Mouse (Mus musculus) gastrocnemius, adult 2 months (tissue): ENCODE measurements around the gene Sp2. TPM values are rescaled to one million over a fixed set of nuclear protein-coding genes. Genes with fewer than 3 reads are reported as not detected.

ENCODE experiments used
- DNase-seq: peaks from one replicate; pipeline ENCODE4 v3.0.0; 2022
- H3K27ac ChIP-seq: fragments of 200-600 bp; 2 replicates; pipeline ENCODE4 v1.8.1; 2022; ENCODE audit warnings: mild to moderate bottlenecking
- H3K4me3 ChIP-seq: fragments of 200-600 bp; 2 replicates; pipeline ENCODE4 v1.8.1; 2022; ENCODE audit warnings: mild to moderate bottlenecking, moderate library complexity
- CTCF ChIP-seq: fragments of 200-600 bp; IDR thresholded peaks from 2 replicates; pipeline ENCODE4 v1.8.1; 2022; ENCODE audit warnings: antibody characterized with exemption, mild to moderate bottlenecking, moderate library complexity
- intact Hi-C: fragments of 180-260 bp; cut with DNase I; formaldehyde crosslinking; loops from one replicate; pipeline ENCODE4 v1.15.1; 2025
- total RNA-seq, 2 experiments: library from RNA; stranded (reverse); gene quantifications; 2 replicates each; pipeline ENCODE4 v1.2.3; 2021

The Sp2 gene
- total RNA-seq, 2 experiments from 2014 or later, result 10.4 to 11.0 TPM

DNA sequence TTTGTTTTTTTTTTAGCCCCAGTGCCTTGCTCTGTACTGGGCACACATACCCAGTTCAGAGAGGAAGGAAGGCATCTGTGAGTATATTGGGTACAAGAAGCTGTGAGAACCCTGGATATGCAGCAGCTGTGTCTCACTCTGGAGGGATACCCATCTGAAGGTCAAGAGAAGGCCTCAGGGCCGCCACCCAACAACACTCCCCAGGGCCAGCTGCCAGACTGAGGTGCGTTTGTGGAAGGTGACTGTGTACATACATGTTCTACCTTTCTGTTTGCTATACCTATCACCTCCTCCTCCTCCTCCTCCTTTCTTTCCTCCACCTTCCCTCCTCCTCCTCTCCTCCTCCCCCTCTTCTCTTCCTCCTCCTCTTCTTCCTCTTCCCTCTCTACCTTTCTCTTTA, 54.7 kb downstream of the Sp2 start, which contains the start of gene Prr15l:
Gene Prr15l (plus strand): TSS at position 17 of the 400 bp plus-strand sequence.
- intact Hi-C loops, result no loop called here

DNA sequence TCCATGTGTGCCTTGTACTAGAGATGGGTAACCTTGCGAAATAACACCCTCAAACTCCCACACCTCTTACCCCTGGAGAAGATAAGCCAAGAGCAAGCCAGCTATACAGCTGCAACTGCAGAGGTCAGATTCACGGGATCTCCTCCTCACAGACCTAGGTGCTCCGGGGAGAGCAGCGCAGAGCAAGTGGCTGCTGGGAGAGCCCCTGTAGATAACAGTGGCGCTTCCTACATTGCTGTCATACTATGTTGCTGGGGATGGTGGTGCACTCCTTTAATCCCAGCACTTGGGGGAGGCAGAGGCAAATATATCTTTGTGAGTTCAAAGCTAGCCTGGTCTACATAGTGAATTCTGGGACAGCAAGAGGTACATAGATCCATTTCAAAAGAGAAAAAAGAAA, 56.2 kb downstream of the Sp2 start:
- Histone ChIP-seq H3K4me3 (no peak overlapping the region), H3K27ac (no peak overlapping the region)
- DNase-seq, result no peak
- TF ChIP-seq CTCF, result no peak
- intact Hi-C loops, result no loop called here

More for the DNA sequence above, 54.7 kb downstream of the Sp2 start, which contains the start of gene Prr15l:
- TF ChIP-seq CTCF, result no peak
- H3K4me3 ChIP-seq, result no peak within 1 kb of the TSS
- DNase-seq, result no peak
- no peak within 1 kb of the TSS for H3K27ac ChIP-seq

DNA sequence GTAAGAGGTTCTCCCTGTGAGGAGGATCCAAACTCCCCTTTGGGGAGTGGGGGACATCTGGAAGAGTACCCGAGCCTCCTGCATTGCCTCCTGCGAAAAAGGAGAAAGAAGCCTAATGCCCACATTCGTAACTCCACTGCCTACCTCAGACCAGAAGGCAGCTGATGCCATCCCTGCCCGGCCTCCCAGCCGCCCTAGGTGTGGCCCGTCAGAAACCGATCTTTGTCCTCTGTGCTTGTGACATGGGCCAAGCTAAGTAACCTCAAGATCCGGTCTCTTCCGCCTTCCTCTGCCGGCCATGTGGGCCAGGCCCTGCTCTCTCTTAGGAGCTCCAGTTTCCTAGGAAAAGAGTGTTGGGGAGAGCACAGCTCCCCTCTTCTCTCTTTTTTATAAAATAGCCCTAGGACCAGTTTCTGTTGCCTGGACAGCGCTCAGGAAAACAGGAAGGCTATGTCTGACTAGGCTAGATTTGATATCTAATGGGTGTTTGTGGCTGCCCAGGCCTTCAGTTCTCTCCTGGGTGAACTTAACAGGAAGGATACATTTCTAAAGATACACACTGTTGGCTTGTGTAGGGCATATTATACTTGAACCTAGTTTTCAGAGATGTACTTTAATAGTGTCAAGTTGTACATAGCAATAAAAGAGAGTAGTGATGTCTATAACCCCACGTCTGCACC, 57.1 kb downstream of the Sp2 start:
- Histone ChIP-seq H3K4me3 (no peak overlapping the region), H3K27ac (no peak overlapping the region)
- intact Hi-C loops, result no loop called here
- TF ChIP-seq CTCF, result no peak
- no peak for DNase-seq

DNA sequence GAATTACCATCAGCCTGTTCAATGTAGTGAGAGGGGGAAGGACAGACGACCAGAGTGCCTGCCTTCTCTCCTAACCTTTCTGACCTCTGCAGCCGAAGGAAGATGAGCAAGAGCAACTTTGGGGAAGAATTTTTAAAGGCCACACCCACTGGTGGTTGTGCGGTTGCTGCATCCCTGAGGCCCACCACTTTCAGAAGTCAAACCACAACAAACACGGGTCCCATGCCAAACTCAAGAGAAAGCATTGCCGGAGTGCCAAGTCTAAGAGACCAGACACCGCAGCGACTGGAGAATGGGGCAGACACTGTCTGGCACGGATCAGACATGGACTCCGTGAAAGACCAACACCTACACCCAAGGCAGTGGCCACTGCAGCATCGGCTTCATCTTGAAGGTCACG, 57.9 kb downstream of the Sp2 start:
- intact Hi-C loops, result no loop called here
- no peak for DNase-seq
- no peak for TF ChIP-seq CTCF
- Histone ChIP-seq H3K4me3 (no peak overlapping the region), H3K27ac (no peak overlapping the region)

DNA sequence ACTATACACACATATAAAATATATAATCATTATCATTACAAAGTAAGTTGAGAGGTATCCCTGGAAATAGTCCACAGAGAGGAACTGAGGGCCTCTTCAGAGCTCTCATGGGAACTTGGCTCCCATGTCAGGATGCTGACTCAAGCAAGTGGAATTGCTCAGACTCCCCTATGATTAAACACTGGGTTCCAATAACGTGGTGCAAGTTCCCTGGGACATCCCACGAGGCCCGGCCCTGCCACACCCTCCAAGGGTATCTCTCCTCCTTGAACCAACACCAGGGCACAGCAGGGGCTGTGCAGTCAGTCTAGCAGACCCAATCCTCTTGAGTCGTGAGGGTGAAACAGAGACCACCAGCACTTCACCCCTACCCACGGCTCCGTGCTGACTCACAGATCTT, 63.8 kb downstream of the Sp2 start:
- no peak for TF ChIP-seq CTCF
- Histone ChIP-seq H3K27ac (no peak overlapping the region), H3K4me3 (no peak overlapping the region)
- peak; percentile 10 for DNase-seq
- intact Hi-C loops, result no loop called here

DNA sequence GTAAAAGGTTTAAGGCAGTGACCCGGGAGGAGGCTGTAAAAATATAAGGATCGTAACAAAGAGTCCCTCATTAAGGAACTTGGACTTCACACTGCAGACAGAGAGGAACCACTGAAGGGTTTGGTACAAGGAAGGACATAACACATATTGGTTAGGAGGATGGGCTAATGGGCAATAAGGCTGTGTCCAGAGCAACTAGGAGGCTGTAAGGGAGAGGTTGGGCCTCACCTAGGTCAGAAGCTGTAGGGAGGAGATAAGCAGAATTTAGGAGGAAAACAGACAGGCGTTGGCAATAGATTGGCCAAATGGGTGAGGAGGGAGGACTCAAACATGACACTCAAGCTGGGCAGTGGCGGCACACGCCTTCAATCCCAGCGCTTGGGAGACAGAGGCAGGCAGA, 65.3 kb downstream of the Sp2 start:
- no peak overlapping the region for H3K27ac ChIP-seq
- intact Hi-C loops, result loop anchor here (2.0 kb wide), 1 partner anchor 107 kb away; no protein-coding TSS in a partner anchor

DNA sequence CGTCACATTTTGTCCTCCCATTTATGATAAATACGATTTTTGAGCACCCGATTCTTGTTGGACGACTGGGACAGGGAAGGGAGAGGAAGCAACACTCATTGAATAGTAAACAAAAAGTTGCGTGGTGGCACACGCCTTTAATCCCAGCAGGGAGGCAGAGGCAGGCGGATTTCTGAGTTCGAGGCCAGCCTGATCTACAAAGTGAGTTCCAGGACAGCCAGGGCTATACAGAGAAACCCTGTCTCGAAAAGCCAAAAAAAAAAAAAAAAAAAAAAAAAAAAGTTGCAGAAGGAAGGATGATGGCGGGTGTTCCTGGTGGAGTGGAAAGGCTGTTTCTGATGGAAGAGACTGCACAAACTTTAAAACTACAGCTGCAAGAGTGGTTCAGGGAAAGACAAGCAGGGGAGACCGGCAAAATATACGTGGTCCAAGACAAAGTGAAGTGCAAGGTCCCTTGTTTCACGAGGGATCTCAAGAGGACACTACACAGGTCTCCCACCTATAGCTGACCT, 65.8 kb downstream of the Sp2 start:
- Histone ChIP-seq H3K4me3 (peak overlapping the region; percentile 88), H3K27ac (peak overlapping the region; percentile 90)
- TF ChIP-seq CTCF, result no peak
- intact Hi-C loops, result loop anchor here (1.0 to 2.0 kb wide), 2 partner anchors 46 to 108 kb away; no protein-coding TSS in a partner anchor
- no peak for DNase-seq

More for the DNA sequence above, 65.3 kb downstream of the Sp2 start:
- H3K4me3 ChIP-seq, result no peak overlapping the region
- TF ChIP-seq CTCF, result no peak
- DNase-seq, result no peak

DNA sequence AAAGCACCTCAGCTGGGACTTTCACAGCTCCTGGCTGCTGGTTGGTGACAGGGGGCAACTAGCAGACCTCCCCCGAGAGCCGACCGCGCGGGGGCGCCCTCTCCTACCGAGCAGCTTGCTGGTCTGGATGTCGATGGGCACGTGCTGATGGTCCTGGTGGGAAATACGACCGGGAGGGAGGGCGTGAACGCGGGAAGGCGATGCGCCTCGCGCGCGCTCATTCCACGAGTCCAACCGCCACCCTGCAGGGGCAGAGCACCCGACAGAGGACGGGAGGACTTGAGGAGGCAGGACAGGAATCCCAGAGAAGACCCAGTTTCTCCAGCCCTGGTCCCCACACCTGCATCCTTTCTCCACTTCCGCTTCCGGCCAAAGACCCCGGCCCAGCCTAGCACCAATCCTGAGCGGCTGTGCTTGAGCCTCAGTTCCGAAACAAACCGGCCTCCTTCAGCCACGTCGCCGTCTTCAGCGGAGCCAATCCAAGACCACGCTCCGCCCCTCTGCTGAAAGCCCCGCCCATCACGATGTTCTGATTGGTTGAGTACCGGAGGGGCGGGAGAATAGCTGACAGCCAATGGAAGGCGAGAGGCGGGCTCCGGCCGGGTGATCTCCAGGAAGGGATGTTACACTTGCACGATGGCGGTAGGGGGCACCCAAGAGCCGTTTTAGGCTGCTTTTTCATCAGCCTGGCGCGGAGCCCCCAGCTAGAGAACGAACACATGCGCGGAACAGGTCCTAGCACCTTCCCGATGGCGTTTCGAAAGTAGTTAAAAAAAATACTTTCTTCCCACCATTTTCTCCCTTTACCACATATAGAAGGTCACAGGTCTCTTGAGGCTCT, 66.5 kb downstream of the Sp2 start, which contains the start of gene Cdk5rap3:
Gene Cdk5rap3 (minus strand): TSS at position 453 of the 841 bp plus-strand sequence.
- Histone ChIP-seq H3K4me3 (peak within 1 kb of the TSS; percentile 88), H3K27ac (peak within 1 kb of the TSS; percentile 96)
- DNase-seq, result peak; percentile 99
- peak; percentile 88 for TF ChIP-seq CTCF
- intact Hi-C loops, result loop anchor here (1.0 to 2.0 kb wide), 2 partner anchors 47 to 109 kb away; no protein-coding TSS in a partner anchor

DNA sequence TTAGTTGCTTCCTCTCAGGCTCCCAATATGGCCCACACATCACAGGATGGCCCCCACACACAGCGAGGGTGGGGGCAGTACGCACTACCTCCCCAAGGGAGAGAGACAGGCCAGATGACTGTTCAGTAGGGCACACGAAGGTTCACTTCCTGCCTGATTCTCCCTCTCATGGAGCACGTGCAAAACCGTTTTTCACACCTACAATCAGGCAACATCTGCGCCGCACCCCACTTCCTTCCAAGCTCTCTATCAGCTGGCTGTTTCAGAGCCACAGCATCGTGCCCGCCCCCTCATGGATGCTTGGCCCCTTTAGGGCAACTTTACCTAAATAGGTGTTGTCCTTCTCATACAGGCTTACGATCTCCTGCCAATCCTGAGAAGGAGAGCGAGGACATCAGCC, 70.1 kb downstream of the Sp2 start:
- H3K27ac ChIP-seq, result no peak overlapping the region

DNA sequence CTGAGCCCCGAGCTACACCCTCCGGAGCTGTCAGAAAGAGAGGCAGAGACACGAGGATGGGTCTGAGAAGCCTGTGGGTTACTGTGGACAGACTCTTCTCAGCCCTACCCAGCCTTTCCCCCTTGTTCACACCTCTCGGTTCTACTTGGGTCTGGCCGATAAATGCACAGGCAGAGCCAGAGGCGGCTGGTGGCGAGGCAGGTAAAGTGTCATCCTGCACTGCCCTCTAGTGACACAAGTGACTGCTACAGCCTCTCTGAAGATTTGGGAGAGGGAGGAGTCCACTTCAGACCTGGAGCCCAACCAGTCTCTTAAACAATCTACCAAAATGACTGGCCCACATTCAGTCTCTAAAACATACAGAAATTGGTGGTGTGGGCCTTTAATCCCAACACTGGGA, 72.8 kb downstream of the Sp2 start:
- H3K4me3 ChIP-seq, result no peak overlapping the region
- no peak overlapping the region for H3K27ac ChIP-seq
- peak; percentile 84 for DNase-seq
- intact Hi-C loops, result loop anchor here (1.0 kb wide), 1 partner anchor 43 kb away; no protein-coding TSS in a partner anchor
- peak; percentile 94; the same call in 1 of the 2 replicates for TF ChIP-seq CTCF

More for the DNA sequence above, 70.1 kb downstream of the Sp2 start:
- no peak overlapping the region for H3K4me3 ChIP-seq
- TF ChIP-seq CTCF, result no peak
- DNase-seq, result no peak
- intact Hi-C loops, result no loop called here

DNA sequence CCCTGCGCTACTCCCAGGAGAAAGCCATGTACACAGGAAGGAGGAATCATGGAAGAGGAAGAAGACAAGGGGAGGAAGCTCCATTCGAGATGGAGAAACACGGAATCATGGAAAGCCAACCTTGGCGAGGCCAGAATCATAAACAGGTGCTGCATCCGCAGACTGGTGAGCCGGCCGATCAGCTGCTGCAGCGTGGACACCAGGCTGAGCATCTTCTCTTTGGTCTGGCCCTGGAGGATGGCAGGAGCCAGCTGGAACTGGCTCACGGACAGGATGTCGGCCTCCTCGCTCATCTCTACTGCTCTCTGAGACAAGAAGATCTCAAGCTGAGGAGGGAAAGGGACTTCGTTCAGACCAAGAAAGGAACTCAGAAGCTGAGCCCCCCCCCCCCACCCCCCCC, 74.2 kb downstream of the Sp2 start:
- TF ChIP-seq CTCF, result no peak
- DNase-seq, result no peak
- peak overlapping the region; percentile 98; the same call in 1 of the 2 replicates for H3K27ac ChIP-seq
- no peak overlapping the region for H3K4me3 ChIP-seq
- intact Hi-C loops, result loop anchor here (5.0 kb wide), 1 partner anchor 146 kb away; no protein-coding TSS in a partner anchor

DNA sequence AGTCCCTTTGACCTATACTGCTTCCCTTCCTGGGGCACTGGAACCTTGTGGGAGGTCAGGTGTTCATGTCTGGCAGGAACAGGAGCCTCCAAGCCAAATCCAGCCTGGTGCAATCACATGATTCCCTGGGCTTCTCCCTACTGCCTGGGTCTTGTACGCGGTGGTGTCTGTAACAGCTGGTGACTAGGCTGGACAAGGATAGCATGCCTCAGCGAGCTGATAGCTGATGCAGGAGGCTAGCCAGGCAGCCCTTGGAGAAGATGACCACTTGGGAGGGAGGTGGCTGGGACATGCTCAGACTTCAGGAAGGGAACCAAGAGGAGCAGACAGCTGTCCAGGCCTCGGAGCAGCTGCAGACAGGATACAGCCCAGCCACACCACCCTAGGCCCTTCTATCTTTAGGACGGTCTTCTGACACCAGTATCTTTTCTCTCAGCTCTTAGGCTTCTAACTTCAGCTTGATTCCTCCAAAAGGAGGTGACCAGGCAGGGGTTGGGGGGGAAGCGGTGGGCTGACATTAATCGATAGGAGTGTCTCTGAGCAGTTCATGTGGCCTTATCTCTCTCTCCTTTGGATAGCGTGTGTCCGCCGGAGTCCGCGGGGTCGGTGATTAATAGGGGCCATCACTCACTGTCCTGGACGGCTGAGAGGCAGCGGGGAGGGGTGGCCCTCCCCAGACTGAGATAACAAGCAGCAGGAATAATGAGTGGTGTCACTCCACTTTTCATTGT, 76.2 kb downstream of the Sp2 start:
- TF ChIP-seq CTCF, result no peak
- peak; percentile 88 for DNase-seq
- H3K4me3 ChIP-seq, result peak overlapping the region; percentile 73
- intact Hi-C loops, result loop anchor here (5.0 kb wide), 1 partner anchor 144 kb away; no protein-coding TSS in a partner anchor
- peak overlapping the region; percentile 98 for H3K27ac ChIP-seq

Other genes starting within 250 kb of the Sp2 start
- gene Snx11, start 205.4 kb downstream of the Sp2 start, total RNA-seq, result 10 to 100 TPM; 11.1 to 13.6 TPM
- gene Cbx1, start 193.8 kb downstream of the Sp2 start, total RNA-seq, result 10 to 100 TPM; 35.0 to 42.0 TPM
- 100 to 1,000 TPM; 395 to 484 TPM for gene Nfe2l1, start 153.0 kb downstream of the Sp2 start, total RNA-seq
- 10 to 100 TPM; 21.4 to 31.0 TPM for gene Copz2, start 133.1 kb downstream of the Sp2 start, total RNA-seq
- 10 to 100 TPM; 21.5 to 24.0 TPM for gene Cdk5rap3, start 66.5 kb downstream of the Sp2 start, total RNA-seq
- not detected for gene Prr15l, start 54.9 kb downstream of the Sp2 start, total RNA-seq
- gene Pnpo, start 39.0 kb downstream of the Sp2 start, total RNA-seq, result 1 to 10 TPM; 7.4 to 8.2 TPM
- gene Sp6, start 30.4 kb upstream of the Sp2 start, total RNA-seq, result under 1 TPM in 1 of 2 experiments, not detected in 1; 0.10 TPM
- 10 to 100 TPM; 10.4 to 11.4 TPM for gene Scrn2, start 47.0 kb upstream of the Sp2 start, total RNA-seq
- not detected for gene Lrrc46, start 58.4 kb upstream of the Sp2 start, total RNA-seq
- gene Mrpl10, start 58.6 kb upstream of the Sp2 start, total RNA-seq, result 10 to 100 TPM; 36.9 to 50.7 TPM
- gene Osbpl7, start 67.7 kb upstream of the Sp2 start, total RNA-seq, result 1 to 10 TPM; 2.2 to 4.3 TPM
- gene Tbx21, start 132.4 kb upstream of the Sp2 start, total RNA-seq, result under 1 TPM; 0.17 to 0.48 TPM
- 1 to 10 TPM; 4.0 to 6.1 TPM for gene Tbkbp1, start 168.5 kb upstream of the Sp2 start, total RNA-seq
- gene Kpnb1, start 204.9 kb upstream of the Sp2 start, total RNA-seq, result 10 to 100 TPM; 49.2 to 58.9 TPM